Mouse (Mus musculus) neural tube, embryonic 15.5 days (tissue): ENCODE data around the gene Rheb. TPM values are rescaled to one million over a fixed set of nuclear protein-coding genes. Genes with fewer than 3 reads are reported as not detected.
A peak's percentile ranks its signal among the peaks of the same experiment; 100 is the strongest.

Source experiments
- ATAC-seq: fragments of 200-750 bp; cut with Nextera tagmentation; 2 replicates; pipeline ENCODE4 v1.8.0; 2017; ENCODE audit warnings: mild to moderate bottlenecking, moderate TSS enrichment, moderate library complexity; ENCODE audit not compliant: low FRiP score
- H3K27ac ChIP-seq: fragments of 300-500 bp; sonication (generic); replicated peaks from 2 replicates; pipeline ENCODE4 v1.5.1; 2015; ENCODE audit warnings: mild to moderate bottlenecking, inconsistent platforms
- H3K27me3 ChIP-seq: fragments of 300-500 bp; sonication (generic); replicated peaks from 2 replicates; pipeline ENCODE4 v1.6.1; 2015; ENCODE audit warnings: inconsistent platforms
- H3K36me3 ChIP-seq: fragments of 300-500 bp; sonication (generic); 2 replicates; pipeline ENCODE4 v1.6.1; 2015; ENCODE audit warnings: inconsistent platforms
- H3K4me1 ChIP-seq: fragments of 300-500 bp; sonication (generic); 2 replicates; pipeline ENCODE4 v1.6.1; 2015; ENCODE audit warnings: inconsistent platforms
- H3K4me2 ChIP-seq: fragments of 300-500 bp; sonication (generic); 2 replicates; pipeline ENCODE4 v1.6.1; 2015; ENCODE audit warnings: inconsistent platforms, mild to moderate bottlenecking, moderate library complexity
- H3K4me3 ChIP-seq: fragments of 300-500 bp; sonication (generic); replicated peaks from 2 replicates; pipeline ENCODE4 v1.5.1; 2015; ENCODE audit warnings: mild to moderate bottlenecking, inconsistent platforms
- H3K9ac ChIP-seq: fragments of 300-500 bp; sonication (generic); replicated peaks from 2 replicates; pipeline ENCODE4 v1.6.1; 2015; ENCODE audit warnings: mild to moderate bottlenecking, inconsistent platforms
- H3K9me3 ChIP-seq: fragments of 300-500 bp; sonication (generic); replicated peaks from 2 replicates; pipeline ENCODE4 v1.6.1; 2016; ENCODE audit warnings: inconsistent platforms
- WGBS: fragments of 180-500 bp; shearing (Covaris S2); methylation state at CpG from one replicate; pipeline ENCODE4 v1.1.7; 2015; ENCODE audit warnings: mixed read lengths; 5-methylcytosine and 5-hydroxymethylcytosine counted together
- polyA plus RNA-seq: library from polyadenylated mRNA; unstranded; fragments of >200 nt; fragmentation: Nextera tagmentation; extraction: Ambion mirVana; gene quantifications from 2 replicates; pipeline ENCODE4 v1.2.1, GENCODE M21; 2015

Gene Rheb
- polyA plus RNA-seq, 1 experiment from 2014 or later: 258 TPM

DNA sequence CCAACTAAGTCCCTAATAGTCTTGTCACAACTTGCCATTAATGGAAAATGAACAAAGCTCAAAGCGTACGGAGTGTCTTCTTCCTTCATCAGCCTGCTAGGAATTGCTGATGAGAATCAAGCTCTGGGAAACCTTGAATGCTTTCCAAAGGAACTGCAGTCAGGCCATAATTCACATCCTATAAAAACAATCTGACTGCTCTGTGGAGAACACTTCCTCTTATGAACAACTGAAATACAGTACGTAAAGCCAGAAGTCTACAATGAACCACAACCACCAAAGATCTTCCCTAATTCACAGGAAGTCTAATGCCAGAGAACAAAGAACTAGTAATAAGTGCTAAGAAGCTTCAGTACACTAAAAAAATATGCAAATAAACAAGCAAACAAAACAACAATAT lies 28.5 kb downstream of the Rheb start:
- ATAC-seq: no peak
- H3K4me2 ChIP-seq: no peak overlapping the region
- H3K36me3 ChIP-seq: peaks cover 58% of the 10 kb centered on the region
- H3K27ac ChIP-seq: 0 out of 2 replicates have a peak overlapping the region, but pooled peaks have one; percentile 7
- H3K9ac ChIP-seq: no peak overlapping the region
- peaks cover 11% of the 10 kb centered on the region for H3K4me1 ChIP-seq
- WGBS: 49% methylated on average over 3 of the region's 3 CpGs
- no peaks in the 10 kb centered on the region for H3K27me3 ChIP-seq
- H3K4me3 ChIP-seq: no peak overlapping the region
- no peaks in the 10 kb centered on the region for H3K9me3 ChIP-seq

DNA sequence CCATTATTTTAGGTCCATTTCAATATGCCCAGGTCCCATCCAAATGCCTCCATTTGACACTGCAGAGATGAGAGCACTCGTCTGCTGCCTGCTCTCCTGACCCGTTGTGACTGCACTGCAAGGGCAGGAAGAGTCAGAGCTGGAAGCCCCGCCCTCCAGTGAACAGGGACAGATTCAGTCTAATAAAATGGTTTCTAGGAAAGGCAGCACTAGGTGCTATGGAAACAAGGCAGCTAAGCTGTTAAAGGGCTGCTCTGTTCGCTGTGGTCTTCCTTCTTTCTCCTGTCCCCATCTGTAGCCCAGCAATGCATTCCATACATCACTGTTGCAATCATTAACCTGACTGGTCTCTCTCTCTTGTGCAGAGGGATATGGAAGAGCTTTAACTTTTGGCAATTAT lies 29.4 kb downstream of the Rheb start:
- ATAC-seq: no peak
- Histone ChIP-seq H3K4me1 (peaks cover 11% of the 10 kb centered on the region), H3K27ac (no peak overlapping the region), H3K9me3 (no peaks in the 10 kb centered on the region), H3K4me2 (no peak overlapping the region), H3K36me3 (peaks cover 60% of the 10 kb centered on the region), H3K9ac (no peak overlapping the region), H3K27me3 (no peaks in the 10 kb centered on the region), H3K4me3 (no peak overlapping the region)
- 58% methylated on average over 4 of the region's 4 CpGs for WGBS

DNA sequence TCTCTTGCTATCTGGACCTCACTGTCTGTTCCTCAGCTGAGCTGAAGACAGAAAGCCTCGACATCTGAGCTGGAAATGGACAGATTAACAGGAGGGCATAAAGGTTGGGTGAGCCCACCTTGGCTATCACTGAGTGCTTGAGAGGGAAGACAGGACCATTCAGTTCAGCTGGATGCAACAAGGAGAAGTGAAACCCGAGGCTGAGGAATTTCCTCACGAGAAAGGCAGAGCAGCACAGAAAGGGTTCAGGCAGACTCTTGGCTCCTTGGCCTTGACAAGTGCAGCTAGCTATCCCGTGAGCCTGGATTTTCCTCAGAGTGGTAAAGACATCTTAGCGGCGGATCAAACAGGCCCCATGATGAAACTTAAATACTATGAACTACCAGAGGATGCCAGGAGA lies 37.2 kb downstream of the Rheb start:
- H3K9ac ChIP-seq: no peak overlapping the region
- H3K9me3 ChIP-seq: no peaks in the 10 kb centered on the region
- ATAC-seq: no peak
- no peak overlapping the region for H3K4me3 ChIP-seq
- no peak overlapping the region for H3K4me2 ChIP-seq
- 90% methylated on average over 6 of the region's 6 CpGs for WGBS
- no peaks in the 10 kb centered on the region for H3K4me1 ChIP-seq
- H3K36me3 ChIP-seq: peaks cover 56% of the 10 kb centered on the region
- H3K27me3 ChIP-seq: no peaks in the 10 kb centered on the region
- H3K27ac ChIP-seq: no peak overlapping the region

DNA sequence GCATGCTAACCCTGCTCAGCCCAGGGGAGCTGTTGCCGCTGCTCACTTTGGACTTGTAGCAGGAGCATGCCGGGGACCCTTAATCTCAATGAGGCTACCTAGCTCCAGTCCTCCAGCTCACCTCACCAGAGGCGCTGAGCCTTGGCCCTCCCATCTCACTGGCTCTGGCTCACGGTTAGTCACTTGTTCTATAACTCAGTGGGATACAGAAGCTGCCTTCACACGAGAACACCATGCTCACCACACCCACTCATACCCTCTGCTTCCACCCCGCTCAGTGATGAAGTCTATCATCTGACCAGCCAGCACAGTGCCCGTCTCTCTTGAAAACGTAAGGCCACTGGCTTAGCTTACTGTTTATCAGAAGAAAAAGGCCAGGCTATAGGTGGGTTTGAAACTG lies 37.8 kb downstream of the Rheb start:
- WGBS: 92% methylated on average over 8 of the region's 8 CpGs
- Histone ChIP-seq H3K9ac (no peak overlapping the region), H3K4me2 (no peak overlapping the region), H3K4me1 (no peaks in the 10 kb centered on the region), H3K4me3 (no peak overlapping the region), H3K27ac (no peak overlapping the region), H3K36me3 (peaks cover 56% of the 10 kb centered on the region), H3K27me3 (no peaks in the 10 kb centered on the region), H3K9me3 (no peaks in the 10 kb centered on the region)
- no peak for ATAC-seq

DNA sequence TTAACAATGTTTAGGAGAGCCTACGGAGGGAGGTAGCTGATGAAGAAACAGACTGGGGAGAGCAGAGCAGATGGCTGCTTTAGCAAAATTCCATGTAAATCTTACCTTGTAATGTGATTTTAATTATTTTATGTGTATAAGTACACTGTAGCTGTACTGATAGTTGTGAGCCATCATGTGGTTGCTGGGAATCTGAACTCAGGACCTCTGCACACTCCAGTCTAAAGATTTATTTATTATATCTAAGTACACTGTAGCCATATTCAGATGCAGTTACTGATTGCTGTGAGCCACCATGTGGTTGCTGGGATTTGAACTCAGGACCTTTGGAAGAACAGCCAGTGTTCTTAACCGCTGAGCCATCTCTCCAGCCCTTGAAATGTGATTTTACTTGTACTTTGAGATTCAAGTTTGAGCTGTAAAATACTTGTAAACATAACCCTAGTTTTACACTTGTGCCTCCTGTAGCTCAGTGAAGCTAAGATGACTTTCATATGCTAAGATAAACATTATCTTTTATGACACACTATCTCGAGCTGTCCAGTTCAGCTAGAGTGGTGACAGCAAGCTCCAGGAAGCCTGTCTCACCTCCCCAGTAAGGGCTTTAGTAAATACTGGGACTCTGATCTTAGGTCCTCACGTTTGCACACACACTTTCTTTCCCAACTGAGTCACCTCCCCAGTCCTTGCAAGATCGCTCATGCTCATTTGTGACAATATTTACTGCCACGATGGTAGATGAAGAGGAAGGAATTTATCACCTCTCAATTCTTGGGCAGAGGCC lies 40.4 kb downstream of the Rheb start:
- no peaks in the 10 kb centered on the region for H3K27me3 ChIP-seq
- no peaks in the 10 kb centered on the region for H3K4me1 ChIP-seq
- no peak for ATAC-seq
- H3K4me2 ChIP-seq: no peak overlapping the region
- no peak overlapping the region for H3K4me3 ChIP-seq
- no peak overlapping the region for H3K27ac ChIP-seq
- no peak overlapping the region for H3K9ac ChIP-seq
- no peaks in the 10 kb centered on the region for H3K9me3 ChIP-seq
- 64% methylated on average over 6 of the region's 6 CpGs for WGBS
- peaks cover 40% of the 10 kb centered on the region for H3K36me3 ChIP-seq

DNA sequence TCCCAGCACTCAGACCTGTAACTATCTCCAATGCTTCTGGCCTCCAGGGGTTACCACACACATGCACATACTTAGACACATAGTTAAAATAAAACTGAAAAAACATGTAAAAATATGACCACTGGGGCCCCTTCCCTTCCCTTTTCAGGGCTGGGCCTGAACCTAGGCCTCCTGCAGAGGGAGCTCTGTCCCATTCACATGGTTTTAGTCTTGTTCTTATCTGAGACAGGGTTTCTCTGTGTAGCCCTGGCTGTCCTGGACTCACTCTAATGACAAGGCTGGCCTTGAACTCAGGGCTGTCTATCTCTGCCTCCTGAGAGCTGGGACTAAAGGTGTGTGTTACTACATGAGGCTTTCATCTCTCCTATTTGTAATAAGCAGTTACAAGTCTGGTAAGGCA lies 42.0 kb downstream of the Rheb start:
- Histone ChIP-seq H3K4me1 (no peaks in the 10 kb centered on the region), H3K36me3 (peaks cover 28% of the 10 kb centered on the region), H3K9ac (no peak overlapping the region), H3K27ac (no peak overlapping the region), H3K4me2 (no peak overlapping the region), H3K27me3 (no peaks in the 10 kb centered on the region), H3K9me3 (no peaks in the 10 kb centered on the region), H3K4me3 (no peak overlapping the region)
- no peak for ATAC-seq

DNA sequence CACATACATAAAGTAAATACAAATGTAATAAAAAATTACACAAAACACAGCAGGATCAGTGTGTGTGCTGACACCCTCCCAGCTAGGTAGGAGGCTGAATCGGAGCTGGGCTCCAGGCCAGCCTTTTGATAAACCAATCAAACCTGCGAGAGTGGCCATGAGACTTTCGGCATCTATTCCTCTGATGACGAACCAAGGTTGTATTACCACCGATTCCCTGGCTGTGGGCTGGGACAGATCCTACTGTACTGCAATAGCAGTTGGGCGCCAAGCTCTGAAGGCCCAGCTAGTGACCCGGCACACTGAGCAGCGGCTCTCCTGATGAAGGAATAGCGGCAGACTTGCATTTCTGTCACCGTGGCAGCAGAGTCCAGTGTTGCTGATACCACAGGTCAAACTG lies 43.8 kb downstream of the Rheb start:
- Histone ChIP-seq H3K4me1 (no peaks in the 10 kb centered on the region), H3K36me3 (peaks cover 14% of the 10 kb centered on the region), H3K4me3 (no peak overlapping the region), H3K27me3 (no peaks in the 10 kb centered on the region), H3K27ac (no peak overlapping the region), H3K9me3 (no peaks in the 10 kb centered on the region), H3K4me2 (no peak overlapping the region), H3K9ac (no peak overlapping the region)
- WGBS: 75% methylated on average over 10 of the region's 10 CpGs
- no peak for ATAC-seq

DNA sequence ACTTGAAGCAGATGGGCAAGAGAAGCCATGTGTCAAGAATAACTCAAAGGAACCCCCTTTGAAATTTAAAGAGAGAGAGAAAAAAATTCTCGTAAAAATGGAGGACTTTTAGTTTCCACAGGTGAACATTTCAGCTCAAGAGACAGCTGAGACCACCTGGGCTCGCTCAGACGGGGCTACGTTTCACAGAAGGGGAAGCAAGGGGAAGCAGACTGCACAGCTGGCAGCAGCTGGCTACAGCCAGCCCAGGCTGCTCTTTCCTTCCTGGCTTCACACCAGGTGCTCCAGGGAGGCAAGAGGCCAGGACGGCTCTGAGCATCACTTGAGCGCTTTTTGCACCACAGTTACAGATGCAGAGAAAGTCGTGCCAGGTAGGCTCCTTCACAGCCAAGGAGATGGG lies 44.6 kb downstream of the Rheb start:
- no peaks in the 10 kb centered on the region for H3K27me3 ChIP-seq
- H3K9me3 ChIP-seq: no peaks in the 10 kb centered on the region
- H3K4me2 ChIP-seq: no peak overlapping the region
- no peak overlapping the region for H3K27ac ChIP-seq
- H3K9ac ChIP-seq: no peak overlapping the region
- no peak overlapping the region for H3K4me3 ChIP-seq
- no peak for ATAC-seq
- peaks cover 9% of the 10 kb centered on the region; the same call in 1 of the 2 replicates for H3K36me3 ChIP-seq
- H3K4me1 ChIP-seq: no peaks in the 10 kb centered on the region
- WGBS: 51% methylated on average over 7 of the region's 7 CpGs

DNA sequence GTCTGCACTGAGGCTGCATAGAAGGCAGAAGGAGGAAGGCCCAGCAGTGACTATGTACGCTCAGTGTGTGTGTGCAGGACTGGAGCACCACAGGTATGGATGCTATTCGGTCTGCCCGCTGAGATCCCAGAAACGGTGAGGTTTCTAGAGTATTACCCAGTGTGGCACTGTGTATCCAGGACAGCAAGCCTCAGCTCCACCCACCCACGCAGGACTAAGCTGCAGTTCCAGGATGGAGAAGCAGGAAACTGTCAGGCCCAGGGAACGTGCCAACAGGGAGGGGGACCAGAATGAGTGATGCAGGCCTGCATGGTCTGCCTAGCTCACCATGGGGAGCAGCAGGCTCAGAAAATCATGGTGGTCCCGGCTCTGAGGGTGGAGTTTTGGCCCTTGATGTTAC lies 49.5 kb downstream of the Rheb start:
- H3K4me2 ChIP-seq: no peak overlapping the region
- no peaks in the 10 kb centered on the region for H3K36me3 ChIP-seq
- WGBS: 75% methylated on average over 7 of the region's 7 CpGs
- no peaks in the 10 kb centered on the region for H3K4me1 ChIP-seq
- H3K27ac ChIP-seq: no peak overlapping the region
- no peak for ATAC-seq
- H3K9ac ChIP-seq: no peak overlapping the region
- no peak overlapping the region for H3K4me3 ChIP-seq
- no peaks in the 10 kb centered on the region for H3K9me3 ChIP-seq
- no peaks in the 10 kb centered on the region for H3K27me3 ChIP-seq

DNA sequence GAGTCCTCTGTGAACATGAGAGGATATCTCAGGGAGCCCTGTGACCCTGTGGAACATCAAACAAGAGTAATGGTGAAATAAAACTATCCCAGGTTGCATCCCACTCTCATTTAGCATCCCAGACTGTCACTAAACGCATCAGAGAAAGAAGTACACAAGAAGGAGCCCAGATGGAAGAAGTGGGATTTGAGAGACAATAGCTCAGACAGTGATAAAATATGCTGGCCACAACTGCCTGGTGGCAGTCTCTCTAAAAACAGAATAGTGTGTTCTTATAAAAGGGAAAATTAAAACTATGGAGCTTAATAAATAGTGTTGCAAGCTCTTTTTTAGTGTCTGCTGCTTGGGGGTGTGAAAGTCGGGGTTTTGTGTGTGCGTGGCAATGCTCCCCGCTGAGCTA lies 59.5 kb downstream of the Rheb start:
- peaks cover 13% of the 10 kb centered on the region for H3K4me1 ChIP-seq
- no peak overlapping the region for H3K9ac ChIP-seq
- no peak overlapping the region for H3K4me2 ChIP-seq
- H3K4me3 ChIP-seq: no peak overlapping the region
- no peak for ATAC-seq
- WGBS: 70% methylated on average over 4 of the region's 4 CpGs
- H3K27me3 ChIP-seq: peaks cover 2% of the 10 kb centered on the region; the same call in 1 of the 2 replicates
- no peak overlapping the region for H3K27ac ChIP-seq
- H3K36me3 ChIP-seq: no peaks in the 10 kb centered on the region
- H3K9me3 ChIP-seq: 0 out of 2 replicates have a peak, but pooled peaks cover 6% of the 10 kb centered on the region

DNA sequence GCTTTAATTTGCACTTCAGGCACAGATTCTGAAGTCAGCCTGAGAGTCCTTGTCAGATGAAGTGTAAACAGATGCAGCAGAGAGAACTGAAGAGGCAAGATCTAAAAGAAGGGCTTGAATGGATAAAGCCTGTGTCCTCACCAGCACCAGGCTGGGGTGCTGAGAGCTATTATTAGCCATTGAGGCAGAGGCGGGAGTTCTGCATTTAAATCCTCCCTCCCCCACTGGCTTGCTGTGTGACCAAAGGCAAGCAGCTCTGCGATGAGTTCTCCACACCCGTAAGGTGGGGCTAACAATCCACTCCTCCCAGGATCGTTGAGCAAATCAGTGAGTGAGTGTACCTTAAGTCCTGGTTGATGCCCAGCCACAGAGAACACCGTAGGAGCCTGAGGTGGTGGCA lies 61.4 kb downstream of the Rheb start:
- H3K4me1 ChIP-seq: peaks cover 13% of the 10 kb centered on the region
- H3K9ac ChIP-seq: no peak overlapping the region
- no peak overlapping the region for H3K27ac ChIP-seq
- H3K36me3 ChIP-seq: no peaks in the 10 kb centered on the region
- H3K27me3 ChIP-seq: peaks cover 4% of the 10 kb centered on the region; the same call in 1 of the 2 replicates
- H3K4me2 ChIP-seq: no peak overlapping the region
- H3K4me3 ChIP-seq: no peak overlapping the region
- ATAC-seq: no peak
- 0 out of 2 replicates have a peak, but pooled peaks cover 6% of the 10 kb centered on the region for H3K9me3 ChIP-seq
- WGBS: 22% methylated on average over 5 of the region's 5 CpGs

DNA sequence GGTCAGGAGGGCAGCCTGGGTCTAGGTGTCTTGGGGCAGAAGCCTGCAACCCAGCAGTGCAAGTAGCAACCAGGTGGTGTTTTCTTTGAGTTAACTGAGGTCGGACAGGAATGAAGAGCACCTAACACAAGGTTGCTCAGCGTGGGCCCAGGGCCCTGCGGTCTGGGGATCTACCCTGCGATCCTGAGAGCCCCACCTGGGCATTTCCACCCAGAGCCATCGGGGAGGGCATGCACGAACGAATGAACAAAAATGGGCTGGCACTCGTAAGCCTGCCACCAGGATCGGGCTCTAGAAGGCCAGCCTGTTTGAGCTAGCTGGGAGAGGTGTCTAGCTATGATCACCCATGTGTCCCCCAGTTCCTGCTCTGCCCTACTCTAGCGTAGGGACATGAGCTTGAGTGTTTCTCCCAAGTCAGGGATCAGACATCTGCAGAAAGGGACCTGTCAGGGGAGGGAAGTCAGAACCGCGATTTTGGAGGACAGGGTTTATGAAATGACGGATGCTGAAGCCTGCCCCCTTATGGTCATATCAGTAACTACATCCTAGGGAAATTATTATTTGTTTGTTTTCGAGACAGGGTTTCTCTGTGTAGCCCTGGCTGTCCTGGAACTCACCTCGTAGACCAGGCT lies 62.4 kb downstream of the Rheb start:
- Histone ChIP-seq H3K27me3 (peaks cover 4% of the 10 kb centered on the region; the same call in 1 of the 2 replicates), H3K4me3 (no peak overlapping the region), H3K9me3 (0 out of 2 replicates have a peak, but pooled peaks cover 4% of the 10 kb centered on the region), H3K4me2 (no peak overlapping the region), H3K36me3 (no peaks in the 10 kb centered on the region), H3K9ac (no peak overlapping the region), H3K4me1 (peaks cover 13% of the 10 kb centered on the region), H3K27ac (no peak overlapping the region)
- ATAC-seq: no peak
- WGBS: 59% methylated on average over 15 of the region's 15 CpGs
